Mouse (Mus musculus): ENCODE results near the gene Stt3b. TPM values are rescaled to one million over a fixed set of nuclear protein-coding genes. Genes with fewer than 3 reads are reported as not detected.

Gene Stt3b
- polyA plus RNA-seq, 1 experiment: 50.5 TPM

DNA sequence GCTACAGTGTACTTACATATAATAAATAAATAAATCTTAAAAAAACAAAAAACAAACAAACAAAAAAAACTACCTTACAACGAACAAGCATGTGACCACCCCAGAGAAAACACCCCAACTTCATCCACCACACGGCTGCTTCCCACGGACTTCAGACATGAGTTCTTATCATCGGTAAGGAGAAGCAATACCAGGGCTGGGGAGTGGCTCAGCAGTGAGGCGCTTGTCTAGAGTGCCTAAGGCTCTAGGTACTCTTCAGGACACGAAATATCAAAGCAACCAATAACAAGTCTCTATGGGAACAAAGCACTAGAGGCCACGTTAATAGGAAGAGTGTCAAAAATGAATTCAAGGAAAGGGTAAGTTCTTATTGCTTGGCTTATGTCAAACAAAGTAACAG is 49.8 kb downstream of the Stt3b start:
- no peak overlapping the region for H3ac ChIP-seq (ENCODE audit: control insufficient read depth, insufficient read length, low read depth)
- H3K36me3 ChIP-seq (ENCODE audit: control insufficient read depth, insufficient read depth): peaks cover 9% of the 10 kb centered on the region
- H3K79me3 ChIP-seq (ENCODE audit: low read depth): peaks cover 2% of the 10 kb centered on the region
- H3K79me2 ChIP-seq (ENCODE audit: control insufficient read depth, insufficient read depth): peaks cover 5% of the 10 kb centered on the region
- no peaks in the 10 kb centered on the region for H3K27me3 ChIP-seq (ENCODE audit: control insufficient read depth, insufficient read depth, insufficient read length)
- H3K4me3 ChIP-seq (ENCODE audit: insufficient read depth, poor library complexity, severe bottlenecking): no peak overlapping the region
- TF ChIP-seq USF1 (IDR thresholded peaks at IDR 0.05; ENCODE audit: low read depth): no peak
- no peak for TF ChIP-seq CEBPB (IDR thresholded peaks at IDR 0.05; ENCODE audit: low read depth)
- TF ChIP-seq CTCF (IDR thresholded peaks at IDR 0.05; ENCODE audit: control insufficient read depth, insufficient read depth, insufficient read length): no peak
- no peak for TF ChIP-seq MYOG (IDR thresholded peaks at IDR 0.05; ENCODE audit: control insufficient read depth, extremely low read depth, insufficient read length)
- no peak for TF ChIP-seq MYOD1 (IDR thresholded peaks at IDR 0.05; ENCODE audit: control insufficient read depth, insufficient read length, low read depth)
- no peak for TF ChIP-seq MAX (IDR thresholded peaks at IDR 0.05)
- TF ChIP-seq FOSL1 (IDR thresholded peaks at IDR 0.05; ENCODE audit: insufficient read depth, low read length, poor library complexity, severe bottlenecking): no peak

DNA sequence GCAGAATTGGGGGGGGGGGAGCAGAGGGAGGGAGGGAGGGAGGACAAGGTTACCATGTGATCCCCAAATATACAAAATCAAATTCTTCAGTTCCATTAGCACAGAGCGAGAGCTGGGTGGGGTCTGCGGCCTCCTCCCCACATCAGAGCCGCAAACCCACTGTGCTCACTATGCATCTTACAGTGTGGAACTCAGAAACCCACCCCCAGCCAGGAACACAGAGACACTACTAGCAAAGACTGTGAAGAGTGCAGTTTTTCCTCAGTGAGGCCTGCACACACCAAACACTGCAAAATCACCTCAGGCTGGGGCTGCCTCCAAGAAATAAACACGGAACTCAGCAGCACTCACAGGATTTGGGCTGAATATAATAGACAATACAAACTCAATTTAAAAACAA is 50.4 kb downstream of the Stt3b start:
- H3ac ChIP-seq (ENCODE audit: control insufficient read depth, insufficient read length, low read depth): no peak overlapping the region
- TF ChIP-seq FOSL1 (IDR thresholded peaks at IDR 0.05; ENCODE audit: insufficient read depth, low read length, poor library complexity, severe bottlenecking) (no peak), MYOD1 (IDR thresholded peaks at IDR 0.05; ENCODE audit: control insufficient read depth, insufficient read length, low read depth) (no peak), MYOG (IDR thresholded peaks at IDR 0.05; ENCODE audit: control insufficient read depth, extremely low read depth, insufficient read length) (no peak), CTCF (IDR thresholded peaks at IDR 0.05; ENCODE audit: control insufficient read depth, insufficient read depth, insufficient read length) (no peak), CEBPB (IDR thresholded peaks at IDR 0.05; ENCODE audit: low read depth) (no peak), USF1 (IDR thresholded peaks at IDR 0.05; ENCODE audit: low read depth) (no peak), MAX (IDR thresholded peaks at IDR 0.05) (no peak)
- peaks cover 5% of the 10 kb centered on the region for H3K79me2 ChIP-seq (ENCODE audit: control insufficient read depth, insufficient read depth)
- peaks cover 2% of the 10 kb centered on the region for H3K79me3 ChIP-seq (ENCODE audit: low read depth)
- no peaks in the 10 kb centered on the region for H3K27me3 ChIP-seq (ENCODE audit: control insufficient read depth, insufficient read depth, insufficient read length)
- peaks cover 4% of the 10 kb centered on the region for H3K36me3 ChIP-seq (ENCODE audit: control insufficient read depth, insufficient read depth)
- no peak overlapping the region for H3K4me3 ChIP-seq (ENCODE audit: insufficient read depth, poor library complexity, severe bottlenecking)

DNA sequence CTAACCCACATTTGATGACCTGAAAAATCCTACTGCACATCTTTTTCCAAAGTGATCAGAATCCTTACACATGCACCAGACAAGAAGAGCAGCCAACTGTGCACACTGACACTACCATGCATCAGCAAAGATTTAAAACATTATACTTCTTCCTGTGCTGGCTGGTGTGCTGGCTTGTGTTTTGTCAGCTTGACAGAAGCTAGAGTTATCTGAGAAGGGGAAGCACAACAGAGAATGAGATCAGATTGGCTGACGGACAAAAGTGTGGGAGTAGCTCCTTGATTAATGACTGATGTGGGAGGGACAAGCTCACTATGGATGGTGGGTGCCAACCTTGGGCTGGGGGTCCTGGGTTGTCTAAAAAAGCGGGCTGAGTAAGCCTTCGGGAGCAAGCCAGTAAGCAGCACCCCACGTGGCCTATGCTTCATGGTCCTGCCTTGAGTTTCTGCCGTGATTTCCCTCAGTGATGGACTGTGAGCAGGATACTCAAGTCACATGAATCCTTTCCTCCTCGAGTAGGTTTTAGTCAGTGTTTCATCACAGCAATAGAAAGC is 52.4 kb downstream of the Stt3b start:
- H3K27me3 ChIP-seq (ENCODE audit: control insufficient read depth, insufficient read depth, insufficient read length): no peaks in the 10 kb centered on the region
- no peak overlapping the region for H3K4me3 ChIP-seq (ENCODE audit: insufficient read depth, poor library complexity, severe bottlenecking)
- H3ac ChIP-seq (ENCODE audit: control insufficient read depth, insufficient read length, low read depth): no peak overlapping the region
- peaks cover 5% of the 10 kb centered on the region for H3K79me2 ChIP-seq (ENCODE audit: control insufficient read depth, insufficient read depth)
- H3K36me3 ChIP-seq (ENCODE audit: control insufficient read depth, insufficient read depth): peaks cover 4% of the 10 kb centered on the region
- H3K79me3 ChIP-seq (ENCODE audit: low read depth): peaks cover 2% of the 10 kb centered on the region
- no peak for TF ChIP-seq MYOD1 (IDR thresholded peaks at IDR 0.05; ENCODE audit: control insufficient read depth, insufficient read length, low read depth)
- no peak for TF ChIP-seq CEBPB (IDR thresholded peaks at IDR 0.05; ENCODE audit: low read depth)
- no peak for TF ChIP-seq CTCF (IDR thresholded peaks at IDR 0.05; ENCODE audit: control insufficient read depth, insufficient read depth, insufficient read length)
- TF ChIP-seq MAX (IDR thresholded peaks at IDR 0.05): no peak
- no peak for TF ChIP-seq USF1 (IDR thresholded peaks at IDR 0.05; ENCODE audit: low read depth)
- TF ChIP-seq MYOG (IDR thresholded peaks at IDR 0.05; ENCODE audit: control insufficient read depth, extremely low read depth, insufficient read length): no peak
- TF ChIP-seq FOSL1 (IDR thresholded peaks at IDR 0.05; ENCODE audit: insufficient read depth, low read length, poor library complexity, severe bottlenecking): no peak

DNA sequence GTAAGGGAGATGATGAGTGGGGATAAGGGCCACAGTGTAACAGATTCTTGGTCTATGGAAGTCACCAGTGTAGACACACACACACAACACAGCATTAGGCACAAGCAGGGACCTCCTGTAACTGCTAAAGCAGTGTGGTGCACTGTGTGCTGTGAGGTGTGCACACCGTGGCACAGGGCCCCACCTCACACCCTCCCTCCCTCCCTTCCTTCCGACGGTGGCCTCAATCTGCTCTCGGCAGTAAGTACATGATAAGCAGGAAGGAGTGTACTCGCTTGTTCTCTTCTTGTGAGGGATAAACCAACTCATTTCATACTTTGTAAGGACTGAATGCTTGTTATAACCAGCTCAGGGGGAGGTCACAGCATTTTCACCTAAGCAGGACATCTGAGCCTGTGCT is 61.1 kb downstream of the Stt3b start:
- Histone ChIP-seq H3K36me3 (ENCODE audit: control insufficient read depth, insufficient read depth) (peaks cover 57% of the 10 kb centered on the region), H3K79me2 (ENCODE audit: control insufficient read depth, insufficient read depth) (no peaks in the 10 kb centered on the region), H3K79me3 (ENCODE audit: low read depth) (no peaks in the 10 kb centered on the region), H3ac (ENCODE audit: control insufficient read depth, insufficient read length, low read depth) (no peak overlapping the region), H3K4me3 (ENCODE audit: insufficient read depth, poor library complexity, severe bottlenecking) (no peak overlapping the region), H3K27me3 (ENCODE audit: control insufficient read depth, insufficient read depth, insufficient read length) (no peaks in the 10 kb centered on the region)
- TF ChIP-seq MYOD1 (IDR thresholded peaks at IDR 0.05; ENCODE audit: control insufficient read depth, insufficient read length, low read depth) (no peak), CTCF (IDR thresholded peaks at IDR 0.05; ENCODE audit: control insufficient read depth, insufficient read depth, insufficient read length) (no peak), FOSL1 (IDR thresholded peaks at IDR 0.05; ENCODE audit: insufficient read depth, low read length, poor library complexity, severe bottlenecking) (no peak), MAX (IDR thresholded peaks at IDR 0.05) (no peak), MYOG (IDR thresholded peaks at IDR 0.05; ENCODE audit: control insufficient read depth, extremely low read depth, insufficient read length) (no peak), CEBPB (IDR thresholded peaks at IDR 0.05; ENCODE audit: low read depth) (no peak), USF1 (IDR thresholded peaks at IDR 0.05; ENCODE audit: low read depth) (no peak)

DNA sequence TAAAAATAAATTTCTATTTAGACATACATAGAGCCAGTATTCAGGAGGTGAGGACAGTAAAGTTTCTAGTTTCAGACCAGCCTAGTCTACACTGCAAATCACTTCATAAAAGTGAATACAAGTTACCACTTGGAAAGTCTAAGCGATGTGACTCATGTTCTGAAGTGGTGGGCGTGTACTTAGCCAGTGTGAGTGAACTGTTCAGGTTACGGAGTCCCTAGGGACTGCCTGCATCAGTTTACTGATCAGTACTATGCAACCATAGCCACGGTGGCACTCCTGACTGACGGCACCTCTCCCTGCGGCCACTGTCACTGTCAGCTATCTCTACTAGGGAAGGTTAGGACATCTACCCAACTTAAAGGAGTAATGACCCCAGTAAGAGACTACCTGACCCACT is 65.1 kb downstream of the Stt3b start:
- Histone ChIP-seq H3K79me3 (ENCODE audit: low read depth) (no peaks in the 10 kb centered on the region), H3K79me2 (ENCODE audit: control insufficient read depth, insufficient read depth) (no peaks in the 10 kb centered on the region), H3ac (ENCODE audit: control insufficient read depth, insufficient read length, low read depth) (no peak overlapping the region), H3K4me3 (ENCODE audit: insufficient read depth, poor library complexity, severe bottlenecking) (no peak overlapping the region), H3K27me3 (ENCODE audit: control insufficient read depth, insufficient read depth, insufficient read length) (no peaks in the 10 kb centered on the region), H3K36me3 (ENCODE audit: control insufficient read depth, insufficient read depth) (peaks cover 62% of the 10 kb centered on the region)
- TF ChIP-seq USF1 (IDR thresholded peaks at IDR 0.05; ENCODE audit: low read depth) (no peak), CTCF (IDR thresholded peaks at IDR 0.05; ENCODE audit: control insufficient read depth, insufficient read depth, insufficient read length) (no peak), MAX (IDR thresholded peaks at IDR 0.05) (no peak)

DNA sequence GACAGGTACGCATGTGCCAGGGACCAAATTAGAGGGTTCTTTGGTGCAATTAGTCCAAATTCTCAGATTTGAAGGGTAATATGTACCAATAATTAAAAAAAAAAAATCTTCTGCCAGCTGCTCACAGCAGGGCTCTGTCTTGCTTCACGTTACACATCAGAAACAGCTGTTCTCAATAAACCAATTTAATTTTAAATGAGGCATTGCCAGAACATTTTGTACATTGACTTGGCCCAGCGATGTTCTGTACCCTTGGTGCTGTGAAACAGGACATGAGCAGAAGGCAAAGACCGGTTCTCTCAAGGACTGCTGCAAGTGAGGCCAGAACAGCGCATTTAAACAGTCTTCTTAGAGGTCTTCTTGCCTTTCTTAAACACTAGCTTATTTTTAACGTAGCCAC is 66.6 kb downstream of the Stt3b start:
- no peak overlapping the region for H3K4me3 ChIP-seq (ENCODE audit: insufficient read depth, poor library complexity, severe bottlenecking)
- no peak for TF ChIP-seq CTCF (IDR thresholded peaks at IDR 0.05; ENCODE audit: control insufficient read depth, insufficient read depth, insufficient read length)
- TF ChIP-seq CEBPB (IDR thresholded peaks at IDR 0.05; ENCODE audit: low read depth): no peak
- no peak for TF ChIP-seq MYOD1 (IDR thresholded peaks at IDR 0.05; ENCODE audit: control insufficient read depth, insufficient read length, low read depth)
- no peak for TF ChIP-seq MAX (IDR thresholded peaks at IDR 0.05)
- no peak for TF ChIP-seq USF1 (IDR thresholded peaks at IDR 0.05; ENCODE audit: low read depth)
- no peak for TF ChIP-seq MYOG (IDR thresholded peaks at IDR 0.05; ENCODE audit: control insufficient read depth, extremely low read depth, insufficient read length)
- TF ChIP-seq FOSL1 (IDR thresholded peaks at IDR 0.05; ENCODE audit: insufficient read depth, low read length, poor library complexity, severe bottlenecking): no peak
- H3K27me3 ChIP-seq (ENCODE audit: control insufficient read depth, insufficient read depth, insufficient read length): no peaks in the 10 kb centered on the region
- no peak overlapping the region for H3ac ChIP-seq (ENCODE audit: control insufficient read depth, insufficient read length, low read depth)
- no peaks in the 10 kb centered on the region for H3K79me2 ChIP-seq (ENCODE audit: control insufficient read depth, insufficient read depth)
- peaks cover 58% of the 10 kb centered on the region for H3K36me3 ChIP-seq (ENCODE audit: control insufficient read depth, insufficient read depth)
- no peaks in the 10 kb centered on the region for H3K79me3 ChIP-seq (ENCODE audit: low read depth)

Measured in C2C12 (cell line).